Mouse (Mus musculus) kidney, embryonic 14.5 days (tissue): Measurements from ENCODE around the gene Npm3. TPM values are rescaled to one million over a fixed set of nuclear protein-coding genes. Genes with fewer than 3 reads are reported as not detected.

Experiments used
- ATAC-seq: fragments of 200-750 bp; cut with Nextera tagmentation; 2 replicates; pipeline ENCODE4 v1.8.0; 2017; ENCODE audit warnings: moderate number of reproducible peaks, mild to moderate bottlenecking, moderate TSS enrichment, moderate library complexity; ENCODE audit not compliant: low FRiP score, low TSS enrichment
- H3K27ac ChIP-seq: fragments of 300-500 bp; sonication (generic); 2 replicates; pipeline ENCODE4 v1.5.1; 2014; ENCODE audit warnings: low read depth, mild to moderate bottlenecking, low read length, moderate library complexity, mixed read lengths
- H3K27me3 ChIP-seq: fragments of 300-500 bp; sonication (generic); 2 replicates; pipeline ENCODE4 v1.6.1; 2014; ENCODE audit warnings: mild to moderate bottlenecking, low read length; ENCODE audit not compliant: control insufficient read depth, insufficient read depth
- H3K36me3 ChIP-seq: fragments of 300-500 bp; sonication (generic); 2 replicates; pipeline ENCODE4 v1.6.1; 2014; ENCODE audit warnings: low read length, mixed read lengths; ENCODE audit not compliant: control insufficient read depth, insufficient read depth
- H3K4me1 ChIP-seq: fragments of 300-500 bp; sonication (generic); 2 replicates; pipeline ENCODE4 v1.6.1; 2014; ENCODE audit warnings: low read length, mixed read lengths; ENCODE audit not compliant: control insufficient read depth, insufficient read depth
- H3K4me2 ChIP-seq: fragments of 300-500 bp; sonication (generic); replicated peaks from 2 replicates; pipeline ENCODE4 v1.6.1; 2014; ENCODE audit warnings: low read depth, mild to moderate bottlenecking, low read length
- H3K4me3 ChIP-seq: fragments of 300-500 bp; sonication (generic); 2 replicates; pipeline ENCODE4 v1.5.1; 2014; ENCODE audit warnings: mild to moderate bottlenecking, low read length
- H3K9ac ChIP-seq: fragments of 300-500 bp; sonication (generic); 2 replicates; pipeline ENCODE4 v1.6.1; 2014; ENCODE audit warnings: low read depth, mild to moderate bottlenecking, low read length, moderate library complexity
- H3K9me3 ChIP-seq: fragments of 300-500 bp; sonication (generic); 2 replicates; pipeline ENCODE4 v1.6.1; 2016; ENCODE audit warnings: low read length; ENCODE audit not compliant: control insufficient read depth
- WGBS: fragments of 180-500 bp; shearing (Covaris S2); extraction: QIAGEN DNeasy Blood & Tissue Kit; methylation state at CpG from one replicate; pipeline ENCODE4 v1.1.7; 2014; 5-methylcytosine and 5-hydroxymethylcytosine counted together
- polyA plus RNA-seq: library from polyadenylated mRNA; unstranded; fragments of >200 nt; fragmentation: Nextera tagmentation; extraction: Ambion mirVana; gene quantifications from 2 replicates; pipeline ENCODE4 v1.2.1, GENCODE M21; 2014

The Npm3 gene
- polyA plus RNA-seq, 1 experiment from 2014 or later = 21.4 TPM

DNA sequence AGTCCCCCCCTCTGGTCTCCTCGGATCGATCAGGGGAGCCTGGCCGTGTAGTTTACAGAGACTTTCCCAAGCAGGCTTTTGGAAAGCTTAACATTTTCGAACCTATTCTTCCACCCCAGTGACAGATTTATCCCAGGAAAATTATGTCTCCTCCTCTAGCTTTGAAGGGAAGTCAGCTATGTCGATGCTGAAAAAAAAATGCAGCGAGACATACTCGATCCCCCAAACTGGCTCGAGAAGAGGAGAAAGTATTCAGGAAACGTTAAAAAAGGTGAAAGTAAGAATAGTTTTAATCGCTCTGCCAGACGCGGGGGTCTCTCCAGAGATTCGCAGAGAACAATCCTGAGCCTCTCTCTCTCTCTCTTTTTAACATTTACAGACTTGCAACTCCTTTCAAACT is 9.2 kb downstream of the Npm3 start:
- H3K9me3 ChIP-seq = no peaks in the 10 kb centered on the region
- H3K27ac ChIP-seq = no peak overlapping the region
- 11% methylated on average over 13 of the region's 13 CpGs for WGBS
- no peak overlapping the region for H3K9ac ChIP-seq
- peaks cover 24% of the 10 kb centered on the region for H3K4me1 ChIP-seq
- H3K4me3 ChIP-seq = no peak overlapping the region
- H3K36me3 ChIP-seq = no peaks in the 10 kb centered on the region
- peaks cover 88% of the 10 kb centered on the region for H3K27me3 ChIP-seq
- H3K4me2 ChIP-seq = no peak overlapping the region; the same call in 1 of the 2 replicates
- no peak for ATAC-seq

GRCm38 (mm10) chr19:45738521-45738920 is 10.9 kb downstream of the Npm3 start:
- ATAC-seq = no peak
- Histone ChIP-seq H3K36me3 (no peaks in the 10 kb centered on the region), H3K4me1 (peaks cover 26% of the 10 kb centered on the region), H3K9ac (no peak overlapping the region), H3K4me2 (no peak overlapping the region), H3K4me3 (no peak overlapping the region), H3K9me3 (no peaks in the 10 kb centered on the region), H3K27me3 (peaks cover 86% of the 10 kb centered on the region), H3K27ac (no peak overlapping the region)
- 50% methylated on average over 5 of the region's 5 CpGs for WGBS

DNA sequence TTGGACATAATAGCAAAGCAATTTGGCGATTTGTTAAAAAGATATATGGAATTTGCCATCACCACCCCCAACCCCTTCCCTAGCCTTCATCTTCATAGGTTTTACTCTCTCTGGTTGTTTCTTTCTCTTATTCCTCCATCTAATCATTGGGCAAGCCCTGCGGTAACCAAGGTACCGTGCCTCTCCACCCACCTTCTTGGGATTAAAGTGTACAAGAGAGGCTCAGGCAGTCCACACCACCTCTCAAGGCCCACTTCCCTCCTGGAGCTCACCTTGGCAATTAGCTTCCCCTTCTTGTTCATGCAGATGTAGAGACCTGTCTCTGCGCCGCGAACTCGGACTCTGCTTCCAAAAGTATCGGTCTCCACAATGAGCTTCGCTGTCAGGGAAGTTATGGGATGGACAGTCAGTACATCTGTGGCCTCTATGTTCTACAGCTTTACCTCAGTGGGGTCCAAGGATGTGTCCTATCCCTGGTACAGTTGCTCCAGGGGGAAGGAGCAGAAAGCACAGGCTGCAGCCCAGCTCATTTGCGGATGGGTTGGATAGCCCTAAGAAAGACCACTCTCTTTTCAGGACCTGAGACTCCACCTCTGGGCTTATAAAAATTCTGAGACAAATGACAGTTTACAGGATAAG is 11.4 kb downstream of the Npm3 start:
- no peak for ATAC-seq
- H3K9ac ChIP-seq = no peak overlapping the region
- H3K27ac ChIP-seq = no peak overlapping the region
- peaks cover 26% of the 10 kb centered on the region for H3K4me1 ChIP-seq
- peaks cover 86% of the 10 kb centered on the region for H3K27me3 ChIP-seq
- H3K36me3 ChIP-seq = no peaks in the 10 kb centered on the region
- no peak overlapping the region for H3K4me3 ChIP-seq
- no peaks in the 10 kb centered on the region for H3K9me3 ChIP-seq
- H3K4me2 ChIP-seq = no peak overlapping the region
- 77% methylated on average over 10 of the region's 10 CpGs for WGBS

DNA sequence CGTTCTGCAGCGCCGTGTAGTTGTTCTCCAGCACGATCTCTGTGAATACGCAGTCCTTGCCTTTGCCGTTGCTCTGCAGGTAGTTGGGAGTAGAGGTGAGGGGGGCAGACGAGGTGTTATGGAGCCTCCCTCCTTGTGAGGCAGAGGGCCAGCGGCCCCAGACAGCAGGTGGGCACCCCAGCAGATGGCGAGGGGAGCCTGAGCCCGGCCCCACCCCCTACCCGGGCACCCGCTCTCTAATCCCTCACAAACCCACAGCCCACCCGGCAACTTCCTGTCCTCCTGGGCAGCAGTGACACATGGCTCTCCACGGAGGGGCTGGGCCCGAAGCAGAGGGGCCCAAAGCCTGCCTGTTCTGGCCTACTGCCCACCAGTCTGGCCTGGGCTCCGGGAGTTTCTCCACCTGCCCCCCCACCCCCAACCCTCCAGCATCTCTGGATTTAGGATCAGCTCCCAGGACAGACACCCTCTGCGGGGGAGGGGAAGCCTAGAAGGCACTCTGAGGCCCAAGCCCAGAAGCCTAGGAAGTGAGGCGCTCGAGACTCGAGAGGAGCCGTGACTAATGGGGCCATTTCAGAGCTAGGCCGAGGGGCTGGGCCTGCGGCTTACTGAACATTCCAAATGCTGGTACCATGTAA is 12.1 kb downstream of the Npm3 start:
- peak; percentile 18 for ATAC-seq
- H3K4me1 ChIP-seq = peaks cover 26% of the 10 kb centered on the region

DNA sequence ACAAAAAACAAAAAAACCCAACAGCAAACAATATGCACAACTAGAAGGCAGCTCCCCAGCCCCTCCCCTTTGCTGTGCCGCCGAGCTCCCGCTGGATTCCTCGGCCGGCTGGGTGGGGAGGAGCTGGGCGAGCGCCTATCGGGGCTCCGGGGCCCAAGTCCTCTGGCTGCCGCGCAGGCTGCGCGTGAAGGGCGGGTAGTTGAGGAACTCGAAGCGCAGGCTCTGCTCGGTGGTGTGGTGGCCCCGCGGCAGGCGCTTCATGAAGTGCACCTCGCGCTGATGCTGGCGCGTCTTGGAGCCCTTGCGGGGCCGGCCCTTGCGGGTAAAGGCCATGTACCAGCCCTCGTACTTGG is 12.6 kb downstream of the Npm3 start:
- no peak overlapping the region for H3K27ac ChIP-seq
- peak overlapping the region; percentile 28; the same call in 1 of the 2 replicates for H3K9ac ChIP-seq

More for the DNA sequence above, 12.1 kb downstream of the Npm3 start:
- WGBS = 11% methylated on average over 23 of the region's 23 CpGs
- no peak overlapping the region for H3K27ac ChIP-seq
- H3K9ac ChIP-seq = peak overlapping the region; percentile 28; the same call in 1 of the 2 replicates
- H3K36me3 ChIP-seq = no peaks in the 10 kb centered on the region
- H3K27me3 ChIP-seq = peaks cover 85% of the 10 kb centered on the region
- H3K9me3 ChIP-seq = no peaks in the 10 kb centered on the region
- H3K4me3 ChIP-seq = peak overlapping the region; percentile 22
- peak overlapping the region; percentile 44 for H3K4me2 ChIP-seq

DNA sequence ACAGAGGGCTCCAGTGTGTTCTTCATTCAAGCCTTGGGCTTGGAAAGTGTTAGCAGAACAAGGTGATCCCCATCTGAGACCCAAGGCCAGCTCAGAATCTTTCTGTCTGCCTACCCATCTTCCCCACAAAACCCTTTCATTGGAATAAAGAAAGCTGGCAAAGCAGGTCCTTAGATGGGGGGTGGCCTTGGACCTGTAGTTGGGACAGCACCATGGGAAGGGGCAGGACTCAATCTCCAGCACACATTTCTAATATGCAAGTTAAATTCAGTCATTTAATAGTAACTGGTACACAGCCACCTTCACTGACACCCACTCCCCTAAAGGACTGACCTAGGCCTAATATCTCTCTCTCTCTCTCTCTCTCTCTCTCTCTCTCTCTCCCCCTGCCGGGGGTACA is 13.2 kb downstream of the Npm3 start:
- peaks cover 16% of the 10 kb centered on the region for H3K4me1 ChIP-seq
- no peak for ATAC-seq
- 31% methylated on average over 1 of the region's 1 CpGs for WGBS

More for the DNA sequence above, 12.6 kb downstream of the Npm3 start:
- H3K36me3 ChIP-seq = no peaks in the 10 kb centered on the region
- H3K27me3 ChIP-seq = peaks cover 80% of the 10 kb centered on the region
- H3K4me1 ChIP-seq = peaks cover 21% of the 10 kb centered on the region
- peak; percentile 66 for ATAC-seq
- 1% methylated on average over 28 of the region's 28 CpGs for WGBS
- peak overlapping the region; percentile 44 for H3K4me2 ChIP-seq
- H3K9me3 ChIP-seq = no peaks in the 10 kb centered on the region
- H3K4me3 ChIP-seq = peak overlapping the region; percentile 22

GRCm38 (mm10) chr19:45734762-45735161 is 14.6 kb downstream of the Npm3 start:
- WGBS = 22% methylated on average over 7 of the region's 7 CpGs
- peaks cover 14% of the 10 kb centered on the region for H3K4me1 ChIP-seq
- no peaks in the 10 kb centered on the region for H3K36me3 ChIP-seq
- no peak overlapping the region for H3K9ac ChIP-seq
- no peaks in the 10 kb centered on the region for H3K9me3 ChIP-seq
- no peak overlapping the region for H3K4me3 ChIP-seq
- no peak for ATAC-seq
- H3K27me3 ChIP-seq = peaks cover 65% of the 10 kb centered on the region
- H3K4me2 ChIP-seq = no peak overlapping the region
- 0 out of 2 replicates have a peak overlapping the region, but pooled peaks have one; percentile 9 for H3K27ac ChIP-seq

More for the DNA sequence above, 13.2 kb downstream of the Npm3 start:
- Histone ChIP-seq H3K27me3 (peaks cover 74% of the 10 kb centered on the region), H3K4me2 (no peak overlapping the region), H3K9ac (no peak overlapping the region), H3K9me3 (no peaks in the 10 kb centered on the region), H3K4me3 (no peak overlapping the region), H3K36me3 (no peaks in the 10 kb centered on the region), H3K27ac (no peak overlapping the region)

GRCm38 (mm10) chr19:45734191-45734590 is 15.2 kb downstream of the Npm3 start:
- Histone ChIP-seq H3K36me3 (no peaks in the 10 kb centered on the region), H3K27me3 (peaks cover 59% of the 10 kb centered on the region), H3K27ac (no peak overlapping the region), H3K9me3 (no peaks in the 10 kb centered on the region), H3K4me2 (no peak overlapping the region), H3K4me3 (no peak overlapping the region), H3K4me1 (peaks cover 13% of the 10 kb centered on the region), H3K9ac (no peak overlapping the region)
- no peak for ATAC-seq
- 70% methylated on average over 5 of the region's 5 CpGs for WGBS

DNA sequence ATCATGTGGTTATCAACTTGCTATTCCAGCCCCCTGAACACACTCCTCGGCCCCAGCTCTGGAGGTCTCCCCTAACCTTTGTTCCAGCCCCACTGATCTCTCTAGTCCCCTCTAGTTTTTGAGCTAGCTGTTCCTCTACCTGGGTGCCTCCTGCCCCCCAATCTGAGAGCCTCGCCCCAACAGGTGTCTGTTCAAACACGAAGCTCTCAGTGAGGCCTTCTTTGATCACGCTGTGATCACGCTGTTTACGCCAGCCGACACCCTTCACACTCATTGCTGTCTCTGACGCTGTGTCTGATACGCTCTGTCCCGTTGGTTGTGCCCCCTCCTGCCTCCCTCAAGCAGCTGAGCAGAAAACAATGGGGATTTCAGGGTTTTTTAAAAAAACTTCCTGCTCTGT is 15.8 kb downstream of the Npm3 start:
- Histone ChIP-seq H3K27ac (no peak overlapping the region), H3K36me3 (no peaks in the 10 kb centered on the region), H3K9me3 (no peaks in the 10 kb centered on the region), H3K9ac (no peak overlapping the region), H3K4me3 (no peak overlapping the region), H3K4me1 (peaks cover 13% of the 10 kb centered on the region), H3K27me3 (peaks cover 53% of the 10 kb centered on the region), H3K4me2 (no peak overlapping the region)
- ATAC-seq = no peak
- WGBS = 22% methylated on average over 10 of the region's 10 CpGs
